Mouse (Mus musculus) lung, adult 2 months (tissue): ENCODE data around the gene Il4ra.

Experiments used
- CTCF ChIP-seq: fragments of 200-500 bp; IDR thresholded peaks from 2 replicates; pipeline ENCODE4 v1.5.1; 2011; ENCODE audit warnings: mild to moderate bottlenecking, low read length, control low read depth; ENCODE audit not compliant: insufficient read depth
- POLR2A ChIP-seq: fragments of 200-500 bp; IDR thresholded peaks from 2 replicates; pipeline ENCODE4 v1.6.1; 2011; ENCODE audit warnings: low read depth, mild to moderate bottlenecking, control low read depth, low read length, borderline replicate concordance; ENCODE audit errors: extremely low read depth

GRCm38 (mm10) chr7:125625829-125626228 is 73.9 kb downstream of the Il4ra start:
- TF ChIP-seq CTCF (no peak), POLR2A (no peak)
